9 mouse cellular contexts compared by ENCODE assay signal in the genomic region with DNA sequence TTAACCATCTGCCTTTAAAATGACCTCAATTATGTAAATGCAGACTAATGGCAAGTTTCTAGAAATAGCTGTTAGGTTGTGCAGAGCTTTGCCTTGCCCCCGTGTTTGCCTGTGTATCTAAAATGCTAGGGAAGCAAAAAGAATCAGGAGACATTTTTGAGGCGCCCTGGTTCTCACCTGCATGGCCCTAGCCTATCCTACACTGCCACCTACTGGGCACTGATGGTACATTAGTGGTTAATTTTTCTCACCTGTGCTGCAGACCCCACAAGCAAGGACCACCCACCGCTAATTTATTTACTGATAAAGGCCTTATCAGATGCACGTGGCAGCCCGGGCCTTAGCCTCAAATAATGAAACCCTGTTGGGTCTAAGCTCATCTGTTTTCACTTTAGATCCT. TPM values are rescaled to one million over a fixed set of nuclear protein-coding genes. Genes with fewer than 3 reads are reported as not detected.
DNase-seq lines count a peak whose midpoint lies in the region; ATAC-seq and TF ChIP-seq lines count a peak whose summit lies in the region.
"Had no signal": no experiment of that assay in that cellular context is flagged by ENCODE, and none has a peak within 500 bp of the region (broad histone marks: within the 10 kb centered on the region; RNA-seq: fewer than 3 reads in every experiment).

No protein-coding gene starts in this region.

- peak; percentile 67; the same call in 1 of the 2 replicates for TF ChIP-seq CTCF in spleen, adult 2 months (IDR thresholded peaks at IDR 0.05; ENCODE audit: extremely low read depth, insufficient read depth, insufficient read length, insufficient replicate concordance)

- TF ChIP-seq POLR2A in spleen, adult 2 months (IDR thresholded peaks at IDR 0.05; ENCODE audit: low read depth, low read length) = no peak

- no peaks in the 10 kb centered on the region for H3K4me1 ChIP-seq in forebrain, embryonic 10.5 days
- H3K4me1 ChIP-seq in forebrain, embryonic 15.5 days = peaks cover 3% of the 10 kb centered on the region; the same call in 1 of the 2 replicates
- H3K4me1 ChIP-seq in spleen, adult 2 months (ENCODE audit: control insufficient read depth, insufficient read depth, insufficient read length) = no peaks in the 10 kb centered on the region
- H3K4me1 ChIP-seq: liver, embryonic 15.5 days had no signal

- H3K27me3 ChIP-seq in forebrain, embryonic 10.5 days (ENCODE audit: poor library complexity, severe bottlenecking) = no peaks in the 10 kb centered on the region; the same call in 1 of the 2 replicates
- 0 out of 2 replicates have a peak, but pooled peaks cover 5% of the 10 kb centered on the region for H3K27me3 ChIP-seq in forebrain, embryonic 15.5 days
- no peaks in the 10 kb centered on the region for H3K27me3 ChIP-seq in spleen, adult 2 months (ENCODE audit: control insufficient read depth, insufficient read depth, low read length)
- H3K27me3 ChIP-seq: liver, embryonic 15.5 days had no signal

- peak; percentile 37 for DNase-seq in forebrain, embryonic 10.5 days (ENCODE audit: extremely low spot score, low spot score)
- peak; percentile 51 for DNase-seq in 416B (ENCODE audit: low read depth)
- peak; percentile 74 for DNase-seq in adrenal gland, postnatal 10 days
- DNase-seq in embryo, embryonic 9.5 days (ENCODE audit: extremely low spot score) = peak; percentile 52
- DNase-seq in kidney, postnatal 25 days = peak; percentile 43 to 72
- peak; percentile 43 for DNase-seq in lung, postnatal 10 days
- DNase-seq in spleen, adult 2 months (ENCODE audit: low read depth in 1 of 2, low spot score in 2 of 2) = peak in 1 of 2 experiments; percentile 37

- H3K9me3 ChIP-seq in forebrain, embryonic 10.5 days = no peaks in the 10 kb centered on the region
- H3K9me3 ChIP-seq in forebrain, embryonic 15.5 days = no peaks in the 10 kb centered on the region
- H3K9me3 ChIP-seq: liver, embryonic 15.5 days had no signal

- H3K9ac ChIP-seq in forebrain, embryonic 15.5 days (replicated peaks) = no peak overlapping the region
- H3K9ac ChIP-seq: liver, embryonic 15.5 days had no signal

- no peak overlapping the region for H3K4me2 ChIP-seq in forebrain, embryonic 15.5 days (replicated peaks)
- H3K4me2 ChIP-seq: liver, embryonic 15.5 days had no signal

- 11% methylated on average over 5 of the region's 5 CpGs for WGBS in forebrain, embryonic 10.5 days
- WGBS in forebrain, embryonic 15.5 days = 8% methylated on average over 5 of the region's 5 CpGs
- 6% methylated on average over 5 of the region's 5 CpGs for WGBS in spleen, adult 2 months

- ATAC-seq in forebrain, embryonic 15.5 days (replicated peaks) = no peak

- no peak overlapping the region for H3K4me3 ChIP-seq in forebrain, embryonic 10.5 days
- no peak overlapping the region for H3K4me3 ChIP-seq in forebrain, embryonic 15.5 days
- no peak overlapping the region for H3K4me3 ChIP-seq in spleen, adult 2 months (ENCODE audit: extremely low read depth, insufficient read depth, insufficient read length)
- H3K4me3 ChIP-seq: liver, embryonic 15.5 days had no signal

- no peak overlapping the region for H3K27ac ChIP-seq in forebrain, embryonic 10.5 days
- H3K27ac ChIP-seq in forebrain, embryonic 15.5 days (replicated peaks) = no peak overlapping the region
- H3K27ac ChIP-seq in spleen, adult 2 months (ENCODE audit: insufficient read depth, low read length) = no peak overlapping the region
- H3K27ac ChIP-seq: liver, embryonic 15.5 days had no signal

- H3K36me3 ChIP-seq in forebrain, embryonic 10.5 days (replicated peaks) = no peaks in the 10 kb centered on the region
- H3K36me3 ChIP-seq in forebrain, embryonic 15.5 days = no peaks in the 10 kb centered on the region
- H3K36me3 ChIP-seq in spleen, adult 2 months (ENCODE audit: control insufficient read depth, insufficient read depth, low read length) = no peaks in the 10 kb centered on the region
- H3K36me3 ChIP-seq: liver, embryonic 15.5 days had no signal

RNA-seq across cellular contexts. Expression of a gene that starts 5.4 kb away (rescaled TPM):
- not detected in 2 replicates for polyA plus RNA-seq in forebrain, embryonic 10.5 days (2016; fragmentation: Nextera tagmentation; extraction: Ambion mirVana)
- not detected in 2 replicates for polyA plus RNA-seq in forebrain, embryonic 15.5 days (2015; fragmentation: Nextera tagmentation; extraction: Ambion mirVana)
- total RNA-seq in adrenal gland, postnatal 10 days (2021) = not detected
- polyA plus RNA-seq in spleen, adult 2 months (2012; rRNA removed) = not detected in 2 replicates
- polyA plus RNA-seq: liver, embryonic 15.5 days had no signal

RNA-seq across cellular contexts. Expression of a gene that starts 6.6 kb away (rescaled TPM):
- polyA plus RNA-seq in forebrain, embryonic 10.5 days (2016; fragmentation: Nextera tagmentation; extraction: Ambion mirVana) = not detected in 2 replicates
- not detected in 2 replicates for polyA plus RNA-seq in forebrain, embryonic 15.5 days (2015; fragmentation: Nextera tagmentation; extraction: Ambion mirVana)
- not detected for total RNA-seq in adrenal gland, postnatal 10 days (2021)
- polyA plus RNA-seq in spleen, adult 2 months (2012; rRNA removed) = not detected in 2 replicates
- polyA plus RNA-seq: liver, embryonic 15.5 days had no signal

RNA-seq across cellular contexts. Expression of a gene that starts 16.8 kb away (rescaled TPM):
- polyA plus RNA-seq in forebrain, embryonic 10.5 days (2016; fragmentation: Nextera tagmentation; extraction: Ambion mirVana) = not detected in 2 replicates
- not detected in 2 replicates for polyA plus RNA-seq in forebrain, embryonic 15.5 days (2015; fragmentation: Nextera tagmentation; extraction: Ambion mirVana)
- total RNA-seq in adrenal gland, postnatal 10 days (2021) = not detected
- not detected in 2 replicates for polyA plus RNA-seq in spleen, adult 2 months (2012; rRNA removed)
- polyA plus RNA-seq: liver, embryonic 15.5 days had no signal

RNA-seq across cellular contexts. Expression of a gene that starts 25.4 kb away (rescaled TPM):
- not detected in 2 replicates for polyA plus RNA-seq in forebrain, embryonic 10.5 days (2016; fragmentation: Nextera tagmentation; extraction: Ambion mirVana)
- not detected in 2 replicates for polyA plus RNA-seq in forebrain, embryonic 15.5 days (2015; fragmentation: Nextera tagmentation; extraction: Ambion mirVana)
- not detected for total RNA-seq in adrenal gland, postnatal 10 days (2021)
- not detected in 2 replicates for polyA plus RNA-seq in spleen, adult 2 months (2012; rRNA removed)
- polyA plus RNA-seq: liver, embryonic 15.5 days had no signal

RNA-seq across cellular contexts. Expression of a gene that starts 30.8 kb away (rescaled TPM):
- 324 and 343 TPM in 2 replicates for polyA plus RNA-seq in forebrain, embryonic 10.5 days (2016; fragmentation: Nextera tagmentation; extraction: Ambion mirVana)
- polyA plus RNA-seq in forebrain, embryonic 15.5 days (2015; fragmentation: Nextera tagmentation; extraction: Ambion mirVana) = 534 and 569 TPM in 2 replicates
- 100 to 1,000 TPM; 259 to 260 TPM for total RNA-seq in adrenal gland, postnatal 10 days (2021)
- 45.7 and 49.3 TPM in 2 replicates for polyA plus RNA-seq in spleen, adult 2 months (2012; rRNA removed)
